Mouse (Mus musculus): Measurements from ENCODE around the gene Ttc5. TPM values are rescaled to one million over a fixed set of nuclear protein-coding genes. Genes with fewer than 3 reads are reported as not detected.
A peak's percentile ranks its signal among the peaks of the same experiment; 100 is the strongest.

Gene Ttc5
- total and polyA plus RNA-seq, 3 experiments = 24.2 to 28.1 TPM; not detected in 1

DNA sequence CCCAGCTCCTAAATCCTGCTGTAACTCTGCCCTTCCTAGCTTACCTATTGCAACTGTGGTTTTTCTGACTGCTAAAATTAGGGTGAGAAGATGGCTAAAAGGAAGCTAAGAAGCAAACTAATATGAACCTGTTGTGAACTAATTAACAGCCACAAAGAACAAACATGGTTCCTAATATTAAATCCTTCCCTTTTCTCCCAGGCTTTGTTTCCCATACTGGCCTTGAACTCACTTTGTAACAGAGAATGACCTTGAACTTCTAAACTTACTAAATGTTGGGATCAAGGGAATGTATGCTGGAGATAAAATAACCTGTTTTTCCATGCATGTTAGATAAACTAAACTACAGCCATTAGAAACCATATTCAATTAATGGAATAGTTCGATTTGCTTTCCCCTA, 11.1 kb upstream of the Ttc5 start:
- H3K27me3 ChIP-seq (ENCODE audit: control insufficient read depth in 1 of 2, insufficient read depth in 2 of 2, low read length in 2 of 2) = no peaks in the 10 kb centered on the region

DNA sequence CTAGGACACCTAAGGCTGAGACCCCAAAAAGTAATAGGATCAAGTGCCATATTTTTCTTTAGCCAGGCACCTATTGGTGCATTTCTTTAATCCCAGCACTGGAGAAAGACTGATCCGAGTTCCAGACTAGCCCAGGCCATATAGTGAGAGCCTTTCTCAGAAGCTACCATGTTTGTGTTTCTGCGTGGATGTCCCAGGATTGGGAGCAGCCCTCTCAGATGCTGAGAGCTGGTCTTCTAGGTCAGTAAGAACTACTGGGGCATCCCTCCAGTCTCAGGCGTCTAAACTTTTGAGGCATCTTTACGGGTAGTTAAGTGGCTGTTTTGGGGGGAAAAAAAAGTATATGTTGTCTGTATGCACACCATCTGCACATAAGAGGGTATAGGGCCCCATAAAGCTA, 10.6 kb upstream of the Ttc5 start:
- Histone ChIP-seq H3K9ac (ENCODE audit: control insufficient read depth, low read depth, low read length, poor library complexity, severe bottlenecking) (no peak overlapping the region), H3K36me3 (ENCODE audit: control insufficient read depth in 1 of 2, insufficient read depth in 2 of 2, low read length in 2 of 2) (peaks cover 13 to 25% of the 10 kb centered on the region in 2 experiments)

More for the DNA sequence above, 11.1 kb upstream of the Ttc5 start:
- Histone ChIP-seq H3K9me3 (replicated peaks; ENCODE audit: insufficient read depth, low read length) (no peaks in the 10 kb centered on the region), H3K27ac (ENCODE audit: control insufficient read depth, low read depth, low read length) (no peak overlapping the region), H3K9ac (ENCODE audit: control insufficient read depth, low read depth, low read length, poor library complexity, severe bottlenecking) (no peak overlapping the region), H3K79me2 (ENCODE audit: control insufficient read depth, insufficient read depth, low read length, poor library complexity) (peaks cover 17% of the 10 kb centered on the region), H3K4me1 (ENCODE audit: control insufficient read depth in 1 of 2, insufficient read depth in 2 of 2, low read length in 2 of 2) (peaks cover 0 to 12% of the 10 kb centered on the region in 2 experiments; a peak in 2 of 4 replicates), H3K4me3 (ENCODE audit: control insufficient read depth in 1 of 2, insufficient read depth in 1 of 2, low read depth in 2 of 2, low read length in 2 of 2) (no peak overlapping the region), H3K36me3 (ENCODE audit: control insufficient read depth in 1 of 2, insufficient read depth in 2 of 2, low read length in 2 of 2) (peaks cover 13 to 27% of the 10 kb centered on the region in 2 experiments)
- TF ChIP-seq MYC (IDR thresholded peaks at IDR 0.05; ENCODE audit: low read depth, low read length) (no peak), UBTF (IDR thresholded peaks at IDR 0.05; ENCODE audit: borderline replicate concordance, insufficient read depth, low read depth, low read length) (no peak), POLR2AphosphoS5 (IDR thresholded peaks at IDR 0.05; ENCODE audit: borderline replicate concordance, low read depth, low read length) (peak; percentile 56; the same call in 1 of the 2 replicates), MAFK (IDR thresholded peaks at IDR 0.05; ENCODE audit: borderline replicate concordance, low read depth, low read length) (no peak), CTCF (IDR thresholded peaks at IDR 0.05 in 2 of 3, conservative IDR thresholded peaks at IDR 0.05 in 1 of 3; ENCODE audit: control insufficient read depth in 1 of 3, insufficient read depth in 1 of 3, low read depth in 2 of 3, low read length in 3 of 3, poor library complexity in 1 of 3, severe bottlenecking in 1 of 3) (no peak), MXI1 (IDR thresholded peaks at IDR 0.05; ENCODE audit: low read depth, low read length) (no peak), RCOR1 (IDR thresholded peaks at IDR 0.05; ENCODE audit: low read depth, low read length) (no peak), SMC3 (IDR thresholded peaks at IDR 0.05; ENCODE audit: low read depth, low read length) (no peak)
- peak; percentile 64 for DNase-seq (ENCODE audit: low read depth, low spot score)

DNA sequence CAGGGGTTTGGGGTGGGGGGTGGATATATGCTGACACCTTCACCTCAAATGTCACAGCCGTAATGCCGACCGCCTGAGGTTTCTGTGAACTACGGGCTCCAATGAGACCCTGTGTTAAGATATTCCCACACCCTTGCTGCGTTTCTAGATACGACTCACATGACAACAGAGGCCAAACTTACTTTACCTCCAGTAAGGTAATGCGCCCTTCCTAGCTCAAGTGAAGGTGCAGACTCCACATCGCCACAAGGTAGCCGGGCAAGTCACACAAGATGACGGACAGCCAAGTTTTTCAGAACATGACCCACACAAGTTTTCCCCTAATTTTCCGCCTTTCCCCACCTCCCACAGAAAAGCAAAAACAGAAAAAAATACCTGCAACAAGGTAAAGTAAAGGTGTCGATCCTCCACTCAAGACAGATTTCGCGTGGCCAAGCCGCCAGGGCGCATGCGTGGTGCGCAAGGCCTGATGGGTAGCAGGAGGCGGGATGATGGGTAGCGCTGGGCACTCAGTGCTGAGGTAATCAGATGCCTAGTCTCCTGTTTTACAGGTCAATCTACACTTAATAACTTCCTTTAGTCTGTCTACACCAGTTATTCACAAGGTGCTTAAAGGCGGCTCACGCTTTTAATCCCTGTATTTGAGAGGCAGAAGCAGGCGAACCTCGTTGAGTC, 10.1 kb upstream of the Ttc5 start:
- Histone ChIP-seq H3K4me3 (ENCODE audit: control insufficient read depth in 1 of 2, insufficient read depth in 1 of 2, low read depth in 2 of 2, low read length in 2 of 2) (no peak overlapping the region), H3K4me1 (ENCODE audit: control insufficient read depth in 1 of 2, insufficient read depth in 2 of 2, low read length in 2 of 2) (peaks cover 0 to 12% of the 10 kb centered on the region in 2 experiments; a peak in 2 of 4 replicates), H3K36me3 (ENCODE audit: control insufficient read depth in 1 of 2, insufficient read depth in 2 of 2, low read length in 2 of 2) (peaks cover 11 to 21% of the 10 kb centered on the region in 2 experiments), H3K27ac (ENCODE audit: control insufficient read depth, low read depth, low read length) (no peak overlapping the region), H3K9me3 (replicated peaks; ENCODE audit: insufficient read depth, low read length) (no peaks in the 10 kb centered on the region), H3K9ac (ENCODE audit: control insufficient read depth, low read depth, low read length, poor library complexity, severe bottlenecking) (no peak overlapping the region), H3K27me3 (ENCODE audit: control insufficient read depth in 1 of 2, insufficient read depth in 2 of 2, low read length in 2 of 2) (no peaks in the 10 kb centered on the region), H3K79me2 (ENCODE audit: control insufficient read depth, insufficient read depth, low read length, poor library complexity) (peaks cover 8% of the 10 kb centered on the region)
- DNase-seq (ENCODE audit: low read depth, low spot score) = peak; percentile 71
- TF ChIP-seq POLR2AphosphoS5 (IDR thresholded peaks at IDR 0.05; ENCODE audit: borderline replicate concordance, low read depth, low read length) = no peak
- TF ChIP-seq POLR2A (IDR thresholded peaks at IDR 0.05; ENCODE audit: control insufficient read depth in 1 of 2, insufficient read depth in 1 of 2, low read depth in 1 of 2, low read length in 2 of 2, poor library complexity in 1 of 2) = peak in 1 of 2 experiments; percentile 64; a peak in 1 of 4 replicates

More for the DNA sequence above, 10.6 kb upstream of the Ttc5 start:
- H3K4me1 ChIP-seq (ENCODE audit: control insufficient read depth in 1 of 2, insufficient read depth in 2 of 2, low read length in 2 of 2) = peaks cover 0 to 12% of the 10 kb centered on the region in 2 experiments; a peak in 2 of 4 replicates
- H3K27me3 ChIP-seq (ENCODE audit: control insufficient read depth in 1 of 2, insufficient read depth in 2 of 2, low read length in 2 of 2) = no peaks in the 10 kb centered on the region
- H3K27ac ChIP-seq (ENCODE audit: control insufficient read depth, low read depth, low read length) = no peak overlapping the region
- peak; percentile 72 for DNase-seq (ENCODE audit: low read depth, low spot score)
- peaks cover 12% of the 10 kb centered on the region for H3K79me2 ChIP-seq (ENCODE audit: control insufficient read depth, insufficient read depth, low read length, poor library complexity)
- no peaks in the 10 kb centered on the region for H3K9me3 ChIP-seq (replicated peaks; ENCODE audit: insufficient read depth, low read length)
- no peak for TF ChIP-seq RCOR1 (IDR thresholded peaks at IDR 0.05; ENCODE audit: low read depth, low read length)
- no peak for TF ChIP-seq ZC3H11A (IDR thresholded peaks at IDR 0.05; ENCODE audit: low read depth, low read length)
- no peak for TF ChIP-seq SIN3A (IDR thresholded peaks at IDR 0.05; ENCODE audit: low read length)
- TF ChIP-seq POLR2A (IDR thresholded peaks at IDR 0.05; ENCODE audit: control insufficient read depth in 1 of 2, insufficient read depth in 1 of 2, low read depth in 1 of 2, low read length in 2 of 2, poor library complexity in 1 of 2) = peak in 1 of 2 experiments; percentile 68; a peak in 2 of 4 replicates
- TF ChIP-seq UBTF (IDR thresholded peaks at IDR 0.05; ENCODE audit: borderline replicate concordance, insufficient read depth, low read depth, low read length) = no peak
- no peak overlapping the region for H3K4me3 ChIP-seq (ENCODE audit: control insufficient read depth in 1 of 2, insufficient read depth in 1 of 2, low read depth in 2 of 2, low read length in 2 of 2)

Measured in MEL (cell line).